Mouse (Mus musculus) WW6 (cell line): ENCODE results near the gene Slc26a6.

Source experiments
- DNase-seq: peaks from one replicate; pipeline ENCODE4 v3.0.0-alpha.2; 2013; ENCODE audit warnings: low read depth, low spot score

Gene Slc26a6

GRCm38 (mm10) chr9:108845390-108845789 is 7.7 kb upstream of the Slc26a6 start:
- no peak for DNase-seq

GRCm38 (mm10) chr9:108847374-108847773 is 5.7 kb upstream of the Slc26a6 start:
- DNase-seq = no peak

- DNase-seq = no peak
Observed at GRCm38 (mm10) chr9:108848419-108848818, 4.7 kb upstream of the Slc26a6 start.

- peak; percentile 82 for DNase-seq
Observed at GRCm38 (mm10) chr9:108853635-108854240, 655 bp downstream of the Slc26a6 start.

GRCm38 (mm10) chr9:108854241-108854696 is 1.2 kb downstream of the Slc26a6 start:
- peak; percentile 70 for DNase-seq

GRCm38 (mm10) chr9:108855335-108855734 is 2.3 kb downstream of the Slc26a6 start:
- DNase-seq = no peak

GRCm38 (mm10) chr9:108858792-108859527 is 5.9 kb downstream of the Slc26a6 start:
- DNase-seq = no peak

- no peak for DNase-seq
Observed at GRCm38 (mm10) chr9:108912308-108912707, 59.2 kb downstream of the Slc26a6 start.

GRCm38 (mm10) chr9:108913161-108913560 is 60.1 kb downstream of the Slc26a6 start:
- no peak for DNase-seq

- DNase-seq = no peak
Observed at GRCm38 (mm10) chr9:108913621-108914020, 60.5 kb downstream of the Slc26a6 start.

GRCm38 (mm10) chr9:108914491-108914890 is 61.4 kb downstream of the Slc26a6 start, which contains the start of gene Tmem89:
Gene Tmem89, plus strand, starts transcription at chr9:108914619.
- DNase-seq = no peak

- DNase-seq = no peak
Observed at GRCm38 (mm10) chr9:108925897-108926296, 72.8 kb downstream of the Slc26a6 start.

GRCm38 (mm10) chr9:108928424-108928823 is 75.3 kb downstream of the Slc26a6 start:
- no peak for DNase-seq

- no peak for DNase-seq
Observed at GRCm38 (mm10) chr9:108935991-108936390, 82.9 kb downstream of the Slc26a6 start.

GRCm38 (mm10) chr9:108936418-108937364 is 83.6 kb downstream of the Slc26a6 start, which contains the start of gene Uqcrc1:
Gene Uqcrc1, plus strand, starts transcription at chr9:108936633.
- DNase-seq = peak; percentile 99

- no peak for DNase-seq
Observed at GRCm38 (mm10) chr9:108945111-108945510, 92.0 kb downstream of the Slc26a6 start.

GRCm38 (mm10) chr9:108945608-108946007 is 92.5 kb downstream of the Slc26a6 start:
- no peak for DNase-seq

GRCm38 (mm10) chr9:108949231-108949966 is 96.3 kb downstream of the Slc26a6 start:
- no peak for DNase-seq

- DNase-seq = no peak
Observed at GRCm38 (mm10) chr9:108949967-108950728, 97.1 kb downstream of the Slc26a6 start.

- DNase-seq = no peak
Observed at GRCm38 (mm10) chr9:108953081-108953636, 100.1 kb downstream of the Slc26a6 start, which contains the start of gene Col7a1. Gene Col7a1, plus strand, starts transcription at chr9:108953586.
